Mouse (Mus musculus) neural tube, embryonic 14.5 days (tissue): ENCODE data around the gene As3mt. TPM values are rescaled to one million over a fixed set of nuclear protein-coding genes. Genes with fewer than 3 reads are reported as not detected.

Experiments
- ATAC-seq: fragments of 200-750 bp; cut with Nextera tagmentation; 2 replicates; pipeline ENCODE4 v1.8.0; 2017; ENCODE audit warnings: low read depth, mild to moderate bottlenecking, moderate TSS enrichment, moderate library complexity
- H3K27ac ChIP-seq: fragments of 300-500 bp; sonication (generic); 2 replicates; pipeline ENCODE4 v1.5.1; 2014; ENCODE audit warnings: low read depth, mild to moderate bottlenecking, control low read depth, low read length, moderate library complexity, mixed read lengths
- H3K27me3 ChIP-seq: fragments of 300-500 bp; sonication (generic); 2 replicates; pipeline ENCODE4 v1.6.1; 2014; ENCODE audit warnings: low read length; ENCODE audit not compliant: control insufficient read depth, insufficient read depth
- H3K36me3 ChIP-seq: fragments of 300-500 bp; sonication (generic); 2 replicates; pipeline ENCODE4 v1.6.1; 2014; ENCODE audit warnings: low read length, mixed read lengths; ENCODE audit not compliant: control insufficient read depth, insufficient read depth
- H3K4me1 ChIP-seq: fragments of 300-500 bp; sonication (generic); 2 replicates; pipeline ENCODE4 v1.6.1; 2014; ENCODE audit warnings: low read length; ENCODE audit not compliant: control insufficient read depth, insufficient read depth
- H3K4me2 ChIP-seq: fragments of 300-500 bp; sonication (generic); 2 replicates; pipeline ENCODE4 v1.6.1; 2014; ENCODE audit warnings: mild to moderate bottlenecking, low read depth, low read length, control low read depth
- H3K4me3 ChIP-seq: fragments of 300-500 bp; sonication (generic); 2 replicates; pipeline ENCODE4 v1.5.1; 2014; ENCODE audit warnings: low read depth, low read length, control low read depth, mixed read lengths
- H3K9ac ChIP-seq: fragments of 300-500 bp; sonication (generic); replicated peaks from 2 replicates; pipeline ENCODE4 v1.6.1; 2014; ENCODE audit warnings: low read depth, mild to moderate bottlenecking, control low read depth, low read length, mixed read lengths
- H3K9me3 ChIP-seq: fragments of 300-500 bp; sonication (generic); 2 replicates; pipeline ENCODE4 v1.6.1; 2016; ENCODE audit warnings: low read length; ENCODE audit not compliant: control insufficient read depth
- WGBS: fragments of 180-500 bp; shearing (Covaris S2); extraction: QIAGEN DNeasy Blood & Tissue Kit; methylation state at CpG from one replicate; pipeline ENCODE4 v1.1.7; 2014; 5-methylcytosine and 5-hydroxymethylcytosine counted together
- polyA plus RNA-seq: library from polyadenylated mRNA; unstranded; fragments of >200 nt; fragmentation: Nextera tagmentation; extraction: Ambion mirVana; gene quantifications from 2 replicates; pipeline ENCODE4 v1.2.1, GENCODE M21; 2014

The As3mt gene
- polyA plus RNA-seq, 1 experiment from 2014 or later = 44.3 TPM

DNA sequence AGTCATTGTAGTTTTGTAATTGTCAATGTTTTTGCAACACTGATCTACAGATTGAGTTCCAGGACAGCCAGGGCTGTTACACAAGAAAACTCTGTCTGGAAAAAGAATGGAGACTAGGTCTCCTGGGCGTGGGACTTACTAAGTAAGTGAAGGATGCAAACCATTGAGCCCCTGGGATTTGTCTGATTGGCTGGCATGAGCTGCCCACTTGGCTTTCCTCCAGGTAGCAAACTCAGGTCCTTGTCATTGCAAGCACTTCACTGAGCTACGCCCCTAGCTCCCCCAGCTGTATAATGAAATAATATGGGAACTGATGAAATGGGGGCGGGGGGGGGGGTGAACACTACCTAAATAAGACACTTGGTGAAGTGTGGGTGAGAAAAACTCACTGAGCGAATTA is 14.1 kb upstream of the As3mt start:
- Histone ChIP-seq H3K27ac (no peak overlapping the region), H3K4me3 (no peak overlapping the region), H3K27me3 (no peaks in the 10 kb centered on the region), H3K36me3 (peaks cover 5% of the 10 kb centered on the region; the same call in 1 of the 2 replicates), H3K9ac (no peak overlapping the region), H3K4me2 (no peak overlapping the region), H3K4me1 (no peaks in the 10 kb centered on the region; the same call in 1 of the 2 replicates), H3K9me3 (no peaks in the 10 kb centered on the region)
- ATAC-seq = no peak
- 84% methylated on average over 4 of the region's 4 CpGs for WGBS

DNA sequence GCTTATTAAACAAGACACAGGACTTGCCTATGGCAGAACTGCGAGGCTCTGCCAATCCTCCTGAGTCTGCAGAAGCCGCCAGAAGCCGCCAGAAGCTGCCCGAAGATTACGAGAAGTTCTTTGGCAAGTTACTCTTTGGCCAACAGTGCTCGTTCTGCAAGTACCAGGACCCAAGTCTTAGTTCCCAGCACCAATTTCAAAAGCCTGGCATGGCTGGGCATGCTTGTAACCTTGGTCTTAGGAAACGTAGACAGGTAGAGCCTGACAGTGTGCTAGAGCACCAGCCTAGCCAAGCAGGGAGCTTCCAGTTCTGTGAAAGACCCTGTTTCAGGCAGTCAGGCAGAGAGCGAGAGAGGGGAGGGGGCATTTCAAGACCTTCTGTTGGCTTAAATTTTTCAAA is 10.8 kb upstream of the As3mt start:
- H3K4me3 ChIP-seq = no peak overlapping the region
- H3K9me3 ChIP-seq = no peaks in the 10 kb centered on the region
- H3K27ac ChIP-seq = no peak overlapping the region
- WGBS = 96% methylated on average over 8 of the region's 8 CpGs
- H3K36me3 ChIP-seq = peaks cover 5% of the 10 kb centered on the region; the same call in 1 of the 2 replicates
- no peaks in the 10 kb centered on the region for H3K27me3 ChIP-seq
- H3K4me2 ChIP-seq = no peak overlapping the region
- ATAC-seq = no peak
- H3K4me1 ChIP-seq = no peaks in the 10 kb centered on the region
- H3K9ac ChIP-seq = no peak overlapping the region

GRCm38 (mm10) chr19:46696943-46697342 is 10.3 kb upstream of the As3mt start:
- no peaks in the 10 kb centered on the region for H3K27me3 ChIP-seq
- no peaks in the 10 kb centered on the region for H3K9me3 ChIP-seq
- no peak overlapping the region for H3K9ac ChIP-seq
- H3K4me2 ChIP-seq = no peak overlapping the region
- no peaks in the 10 kb centered on the region for H3K4me1 ChIP-seq
- WGBS = 91% methylated on average over 7 of the region's 7 CpGs
- H3K27ac ChIP-seq = no peak overlapping the region
- ATAC-seq = no peak
- H3K36me3 ChIP-seq = peaks cover 5% of the 10 kb centered on the region; the same call in 1 of the 2 replicates
- H3K4me3 ChIP-seq = no peak overlapping the region

DNA sequence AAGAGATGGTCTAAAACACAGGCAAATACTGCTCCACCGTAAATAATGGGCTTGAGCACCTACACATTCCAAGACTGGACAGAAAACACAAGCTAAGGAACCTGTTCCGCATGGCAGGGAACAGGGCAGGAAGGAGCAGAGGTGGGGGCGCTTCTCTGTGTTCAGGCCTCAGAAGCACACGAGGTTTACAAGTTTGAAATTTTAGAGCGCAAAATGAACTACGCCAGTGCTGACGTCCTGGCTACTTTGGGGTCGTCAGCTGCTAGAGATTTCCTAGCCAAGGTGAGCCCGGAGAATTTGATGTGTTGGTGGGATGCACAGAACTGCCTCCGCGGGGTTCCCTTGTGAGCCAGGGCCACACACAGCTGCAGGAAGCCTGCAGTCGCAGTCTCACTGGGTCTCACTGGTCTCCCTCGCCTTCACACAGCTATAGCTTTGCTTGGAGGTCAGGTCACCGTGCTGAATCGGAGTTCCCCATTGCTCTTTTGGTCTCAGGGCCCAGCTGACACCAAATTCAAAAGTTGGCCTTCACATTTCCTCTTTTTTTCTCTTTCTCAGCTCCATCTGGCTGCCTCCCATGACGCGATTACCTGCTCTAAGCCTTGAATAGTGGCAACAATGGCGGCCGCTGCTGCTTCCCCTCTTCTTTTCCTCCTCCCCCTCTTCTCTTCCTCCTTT is 9.3 kb upstream of the As3mt start:
- no peak overlapping the region for H3K4me2 ChIP-seq
- ATAC-seq = no peak
- no peaks in the 10 kb centered on the region for H3K4me1 ChIP-seq
- H3K36me3 ChIP-seq = peaks cover 5% of the 10 kb centered on the region; the same call in 1 of the 2 replicates
- H3K9me3 ChIP-seq = no peaks in the 10 kb centered on the region
- no peak overlapping the region for H3K4me3 ChIP-seq
- H3K27me3 ChIP-seq = no peaks in the 10 kb centered on the region
- no peak overlapping the region for H3K27ac ChIP-seq
- no peak overlapping the region for H3K9ac ChIP-seq
- 56% methylated on average over 19 of the region's 19 CpGs for WGBS

DNA sequence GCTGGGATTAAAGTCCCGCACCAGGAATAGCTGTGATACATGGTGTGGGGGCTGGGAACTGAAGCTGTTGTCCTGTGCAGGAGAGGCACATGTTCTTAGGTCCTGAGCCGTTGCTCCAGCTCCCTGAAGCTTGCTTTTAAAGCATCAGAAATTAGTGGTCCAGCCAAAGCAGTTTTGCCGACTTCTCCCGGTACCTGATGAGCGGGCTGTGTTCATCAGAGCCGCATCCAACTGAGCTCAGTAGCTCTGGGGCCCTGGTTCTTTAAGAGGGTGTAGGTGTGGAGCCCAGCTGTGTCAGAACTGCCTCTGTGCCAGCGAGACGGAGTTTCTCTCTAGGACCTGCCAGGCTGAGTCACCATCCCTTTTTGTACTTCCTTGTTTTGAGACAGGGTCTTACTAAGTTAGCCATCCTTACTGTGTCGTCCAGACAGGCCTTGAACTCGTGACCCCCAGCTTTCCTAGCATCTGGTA is 8.2 kb upstream of the As3mt start:
- Histone ChIP-seq H3K27me3 (no peaks in the 10 kb centered on the region), H3K4me1 (no peaks in the 10 kb centered on the region), H3K9me3 (no peaks in the 10 kb centered on the region), H3K4me3 (no peak overlapping the region), H3K9ac (no peak overlapping the region), H3K27ac (no peak overlapping the region), H3K4me2 (no peak overlapping the region), H3K36me3 (peaks cover 5% of the 10 kb centered on the region; the same call in 1 of the 2 replicates)
- no peak for ATAC-seq
- WGBS = 80% methylated on average over 10 of the region's 10 CpGs

DNA sequence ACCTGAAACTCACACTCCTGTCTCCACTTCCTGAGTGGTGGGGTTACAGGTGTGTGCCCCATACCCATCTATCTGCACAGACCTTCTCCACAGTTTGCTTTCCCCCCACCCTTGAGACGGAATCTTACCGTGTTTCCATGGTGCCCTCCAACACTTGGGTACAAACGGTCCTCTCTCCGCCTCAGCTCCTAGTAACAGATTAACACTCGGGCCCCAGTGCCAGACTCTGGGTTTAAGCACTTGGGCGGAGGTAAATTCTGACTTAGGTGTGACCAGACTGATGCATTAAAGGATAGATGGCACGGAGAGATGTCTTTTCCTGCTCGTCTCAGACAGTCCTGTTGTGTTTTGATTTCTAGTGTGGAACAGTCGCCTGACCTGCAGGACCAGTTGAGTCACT is 6.1 kb upstream of the As3mt start:
- Histone ChIP-seq H3K36me3 (no peaks in the 10 kb centered on the region), H3K9ac (no peak overlapping the region), H3K27me3 (no peaks in the 10 kb centered on the region), H3K4me3 (no peak overlapping the region), H3K9me3 (no peaks in the 10 kb centered on the region), H3K27ac (no peak overlapping the region), H3K4me2 (no peak overlapping the region), H3K4me1 (no peaks in the 10 kb centered on the region)
- ATAC-seq = no peak
- 92% methylated on average over 9 of the region's 9 CpGs for WGBS

DNA sequence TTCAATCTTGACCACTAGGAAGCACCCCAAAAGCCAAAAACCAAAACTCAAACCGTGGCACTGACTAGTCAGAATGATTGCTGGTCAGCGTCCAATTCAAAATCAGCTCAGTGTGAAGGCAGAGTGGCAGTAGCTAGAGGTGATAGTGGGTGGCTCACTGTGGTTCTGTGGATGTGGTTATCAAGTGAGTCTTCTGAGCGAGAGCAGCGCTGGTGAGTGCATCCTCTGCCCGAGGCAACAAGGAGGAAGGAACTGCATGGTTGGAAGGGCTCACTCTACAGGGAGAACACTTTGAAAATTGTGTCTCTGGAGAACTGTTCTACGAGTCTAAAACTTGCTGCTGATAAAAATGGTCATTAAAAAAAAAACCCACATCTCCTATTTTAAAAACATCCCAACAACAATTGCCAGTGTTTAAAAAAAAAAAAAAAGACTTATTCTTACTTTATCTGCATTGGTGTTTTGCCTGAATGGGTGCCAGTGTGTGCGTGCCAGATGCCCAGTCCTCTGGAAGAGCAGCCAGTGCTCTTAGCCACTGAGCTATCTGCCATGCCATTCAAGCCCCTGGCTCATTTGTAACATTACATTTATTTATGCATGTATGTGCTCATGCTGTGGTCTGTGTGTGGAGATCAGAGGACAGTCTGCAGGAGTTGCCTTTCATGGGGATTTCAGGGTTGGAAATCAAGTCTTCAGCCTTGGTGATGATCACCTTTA is 1.3 kb upstream of the As3mt start:
- Histone ChIP-seq H3K4me3 (no peak overlapping the region), H3K9ac (no peak overlapping the region), H3K36me3 (no peaks in the 10 kb centered on the region), H3K4me1 (peaks cover 9% of the 10 kb centered on the region; the same call in 1 of the 2 replicates), H3K27ac (no peak overlapping the region), H3K9me3 (no peaks in the 10 kb centered on the region), H3K27me3 (no peaks in the 10 kb centered on the region), H3K4me2 (no peak overlapping the region)
- whole genome bisulfite sequencing = 69% methylated on average over 7 of the region's 7 CpGs
- no peak for ATAC-seq

GRCm38 (mm10) chr19:46706540-46707295 is 540 bp upstream of the As3mt start:
- Histone ChIP-seq H3K9me3 (no peaks in the 10 kb centered on the region), H3K27ac (no peak overlapping the region), H3K4me2 (peak overlapping the region; percentile 65; the same call in 1 of the 2 replicates), H3K36me3 (no peaks in the 10 kb centered on the region), H3K4me1 (peaks cover 9% of the 10 kb centered on the region; the same call in 1 of the 2 replicates), H3K27me3 (no peaks in the 10 kb centered on the region), H3K4me3 (peak overlapping the region; percentile 39), H3K9ac (peak overlapping the region; percentile 46; the same call in 1 of the 2 replicates)
- WGBS = 83% methylated on average over 9 of the region's 9 CpGs
- ATAC-seq = no peak
